In genomic region chr15:102034121-102035053, GRCm38 (mm10) we compare ENCODE assay signal across 24 mouse cellular contexts. TPM values are rescaled to one million over a fixed set of nuclear protein-coding genes. Genes with fewer than 3 reads are reported as not detected.
DNase-seq lines count a peak whose midpoint lies in the region; ATAC-seq lines count a peak whose summit lies in the region.
"Had no signal": no experiment of that assay in that cellular context is flagged by ENCODE, and none has a peak within 500 bp of the region (broad histone marks: within the 10 kb centered on the region; RNA-seq: fewer than 3 reads in every experiment).

No protein-coding gene starts in this region.

- H3K4me3 ChIP-seq in heart, embryonic 10.5 days = no peak overlapping the region
- H3K4me3 ChIP-seq in intestine, embryonic 15.5 days (replicated peaks) = no peak overlapping the region
- no peak overlapping the region for H3K4me3 ChIP-seq in midbrain, embryonic 15.5 days
- H3K4me3 ChIP-seq in liver, embryonic 12.5 days = no peak overlapping the region
- H3K4me3 ChIP-seq: forebrain, embryonic 12.5 days; liver, embryonic 15.5 days; midbrain, embryonic 12.5 days; neural tube, embryonic 13.5 days had no signal

- WGBS in heart, embryonic 10.5 days = 51% methylated on average over 16 of the region's 16 CpGs
- WGBS in intestine, embryonic 15.5 days = 53% methylated on average over 16 of the region's 16 CpGs
- 65% methylated on average over 16 of the region's 16 CpGs for WGBS in midbrain, embryonic 15.5 days
- WGBS in liver, embryonic 12.5 days (ENCODE audit: insufficient replicate concordance) = 61% methylated on average over 16 of the region's 16 CpGs

- no peak for DNase-seq in heart, embryonic 10.5 days (ENCODE audit: low spot score)
- no peak for DNase-seq in heart, postnatal 14 days
- DNase-seq in retina, adult 2 months (ENCODE audit: low read depth, low spot score) = peak; percentile 68
- no peak for DNase-seq in retina, embryonic 14.5 days (ENCODE audit: low spot score)
- no peak for DNase-seq in right cerebral cortex, postnatal 25 days
- DNase-seq: cerebellum, adult 18-20 months; cerebellum, postnatal 25 days; embryo, embryonic 11 days; gastrocnemius, postnatal 14 days; kidney, adult 2 months; kidney, postnatal 10 days; layer of hippocampus, postnatal 36 days; thymus, postnatal 36 days had no signal

- intact Hi-C loops in heart, postnatal 14 days (cut with DNase I) = no loop called here

- peak; percentile 80 for ATAC-seq in intestine, embryonic 15.5 days
- ATAC-seq in midbrain, embryonic 15.5 days (replicated peaks) = no peak
- ATAC-seq in liver, embryonic 12.5 days = no peak
- ATAC-seq: hindbrain, embryonic 16.5 days had no signal

- no peak overlapping the region for H3K4me2 ChIP-seq in intestine, embryonic 15.5 days (replicated peaks)
- H3K4me2 ChIP-seq in midbrain, embryonic 15.5 days = no peak overlapping the region
- H3K4me2 ChIP-seq in liver, embryonic 12.5 days = no peak overlapping the region
- H3K4me2 ChIP-seq: forebrain, embryonic 12.5 days; liver, embryonic 15.5 days; midbrain, embryonic 12.5 days; neural tube, embryonic 13.5 days had no signal

- peaks cover 29% of the 10 kb centered on the region for H3K36me3 ChIP-seq in heart, embryonic 10.5 days
- 0 out of 2 replicates have a peak, but pooled peaks cover 6% of the 10 kb centered on the region for H3K36me3 ChIP-seq in intestine, embryonic 15.5 days
- no peaks in the 10 kb centered on the region for H3K36me3 ChIP-seq in midbrain, embryonic 15.5 days (replicated peaks)
- peaks cover 14% of the 10 kb centered on the region; the same call in 1 of the 2 replicates for H3K36me3 ChIP-seq in liver, embryonic 12.5 days
- H3K36me3 ChIP-seq: forebrain, embryonic 12.5 days; liver, embryonic 15.5 days; midbrain, embryonic 12.5 days; neural tube, embryonic 13.5 days had no signal

- H3K27ac ChIP-seq in heart, embryonic 10.5 days = peak overlapping the region; percentile 62; the same call in 1 of the 2 replicates
- H3K27ac ChIP-seq in intestine, embryonic 15.5 days = peak overlapping the region; percentile 66
- H3K27ac ChIP-seq in midbrain, embryonic 15.5 days = no peak overlapping the region
- no peak overlapping the region for H3K27ac ChIP-seq in liver, embryonic 12.5 days
- H3K27ac ChIP-seq: forebrain, embryonic 12.5 days; liver, embryonic 15.5 days; macrophage; midbrain, embryonic 12.5 days; neural tube, embryonic 13.5 days had no signal

- no peaks in the 10 kb centered on the region for H3K9me3 ChIP-seq in heart, embryonic 10.5 days
- no peaks in the 10 kb centered on the region for H3K9me3 ChIP-seq in intestine, embryonic 15.5 days
- H3K9me3 ChIP-seq in midbrain, embryonic 15.5 days = no peaks in the 10 kb centered on the region
- no peaks in the 10 kb centered on the region for H3K9me3 ChIP-seq in liver, embryonic 12.5 days (replicated peaks)
- H3K9me3 ChIP-seq: forebrain, embryonic 12.5 days; liver, embryonic 15.5 days; midbrain, embryonic 12.5 days; neural tube, embryonic 13.5 days had no signal

- 0 out of 2 replicates have a peak, but pooled peaks cover 8% of the 10 kb centered on the region for H3K27me3 ChIP-seq in heart, embryonic 10.5 days (ENCODE audit: insufficient read depth, poor library complexity, severe bottlenecking)
- H3K27me3 ChIP-seq in intestine, embryonic 15.5 days (replicated peaks) = no peaks in the 10 kb centered on the region
- no peaks in the 10 kb centered on the region for H3K27me3 ChIP-seq in midbrain, embryonic 15.5 days (replicated peaks)
- H3K27me3 ChIP-seq in liver, embryonic 12.5 days (replicated peaks) = 0 out of 2 replicates have a peak, but pooled peaks cover 4% of the 10 kb centered on the region
- H3K27me3 ChIP-seq: liver, embryonic 15.5 days had no signal

- H3K9ac ChIP-seq in intestine, embryonic 15.5 days = no peak overlapping the region
- H3K9ac ChIP-seq in midbrain, embryonic 15.5 days = no peak overlapping the region
- no peak overlapping the region for H3K9ac ChIP-seq in liver, embryonic 12.5 days
- H3K9ac ChIP-seq: forebrain, embryonic 12.5 days; liver, embryonic 15.5 days; midbrain, embryonic 12.5 days; neural tube, embryonic 13.5 days had no signal

- H3K4me1 ChIP-seq in heart, embryonic 10.5 days = peaks cover 15% of the 10 kb centered on the region
- no peaks in the 10 kb centered on the region for H3K4me1 ChIP-seq in intestine, embryonic 15.5 days (replicated peaks)
- no peaks in the 10 kb centered on the region for H3K4me1 ChIP-seq in midbrain, embryonic 15.5 days
- H3K4me1 ChIP-seq in liver, embryonic 12.5 days = no peaks in the 10 kb centered on the region
- H3K4me1 ChIP-seq: forebrain, embryonic 12.5 days; liver, embryonic 15.5 days; midbrain, embryonic 12.5 days; neural tube, embryonic 13.5 days had no signal

RNA-seq across cellular contexts. Expression of gene Krt18, which starts 6.4 kb away (rescaled TPM):
- polyA plus RNA-seq in heart, embryonic 10.5 days (2016; fragmentation: Nextera tagmentation; extraction: Ambion mirVana) = 78.5 and 184 TPM in 2 replicates
- total RNA-seq in heart, postnatal 14 days (2021) = 10 to 100 TPM in 1 of 2 experiments, 1 to 10 TPM in 1; 4.9 to 10.4 TPM
- 263 and 305 TPM in 2 replicates for polyA plus RNA-seq in intestine, embryonic 15.5 days (2015; fragmentation: Nextera tagmentation; extraction: Ambion mirVana)
- 3.3 and 4.4 TPM in 2 replicates for polyA plus RNA-seq in midbrain, embryonic 15.5 days (2015; fragmentation: Nextera tagmentation; extraction: Ambion mirVana)
- 72.7 and 77.6 TPM in 2 replicates for polyA plus RNA-seq in liver, embryonic 12.5 days (2016; fragmentation: Nextera tagmentation; extraction: Ambion mirVana)
- polyA plus RNA-seq: macrophage had no signal

RNA-seq across cellular contexts. Expression of gene Krt8, which starts 30.1 kb away (rescaled TPM):
- 83.2 and 193 TPM in 2 replicates for polyA plus RNA-seq in heart, embryonic 10.5 days (2016; fragmentation: Nextera tagmentation; extraction: Ambion mirVana)
- total RNA-seq in heart, postnatal 14 days (2021) = 1 to 10 TPM; 4.2 to 7.0 TPM
- 775 and 835 TPM in 2 replicates for polyA plus RNA-seq in intestine, embryonic 15.5 days (2015; fragmentation: Nextera tagmentation; extraction: Ambion mirVana)
- 1.8 and 2.0 TPM in 2 replicates for polyA plus RNA-seq in midbrain, embryonic 15.5 days (2015; fragmentation: Nextera tagmentation; extraction: Ambion mirVana)
- polyA plus RNA-seq in liver, embryonic 12.5 days (2016; fragmentation: Nextera tagmentation; extraction: Ambion mirVana) = 71.9 and 75.3 TPM in 2 replicates
- total RNA-seq: layer of hippocampus, adult 18-20 months; left cerebral cortex, postnatal 14 days had no signal
- polyA plus RNA-seq: macrophage had no signal

RNA-seq across cellular contexts. Expression of gene Eif4b, which starts 39.2 kb away (rescaled TPM):
- 85.5 and 99.6 TPM in 2 replicates for polyA plus RNA-seq in heart, embryonic 10.5 days (2016; fragmentation: Nextera tagmentation; extraction: Ambion mirVana)
- 100 to 1,000 TPM; 130 to 147 TPM for total RNA-seq in heart, postnatal 14 days (2021)
- polyA plus RNA-seq in intestine, embryonic 15.5 days (2015; fragmentation: Nextera tagmentation; extraction: Ambion mirVana) = 122 and 124 TPM in 2 replicates
- polyA plus RNA-seq in midbrain, embryonic 15.5 days (2015; fragmentation: Nextera tagmentation; extraction: Ambion mirVana) = 87.0 and 89.2 TPM in 2 replicates
- 91.7 and 91.8 TPM in 2 replicates for polyA plus RNA-seq in liver, embryonic 12.5 days (2016; fragmentation: Nextera tagmentation; extraction: Ambion mirVana)

Comparison
In these comparisons a context has a peak if more than half of its experiments do, and no peak if none do; other contexts are left out.
1. H3K27ac ChIP-seq: peak in heart, embryonic 10.5 days (single experiment) and intestine, embryonic 15.5 days (single experiment); none in midbrain, embryonic 15.5 days (single experiment) and liver, embryonic 12.5 days (single experiment).
2. RNA of gene Krt18, which starts 6.4 kb away (polyA plus RNA-seq): 263 to 305 TPM in intestine, embryonic 15.5 days, 78.5 to 184 TPM in heart, embryonic 10.5 days and 72.7 to 77.6 TPM in liver, embryonic 12.5 days; 3.3 to 4.4 TPM in midbrain, embryonic 15.5 days; every median in the first group is over 10 times any median in the second.
3. RNA of gene Krt8, which starts 30.1 kb away (polyA plus RNA-seq): 775 to 835 TPM in intestine, embryonic 15.5 days, 83.2 to 193 TPM in heart, embryonic 10.5 days and 71.9 to 75.3 TPM in liver, embryonic 12.5 days; 1.8 to 2.0 TPM in midbrain, embryonic 15.5 days; every median in the first group is over 10 times any median in the second.